Mouse (Mus musculus) neural tube, embryonic 11.5 days (tissue): ENCODE data around the gene Dapk2. TPM values are rescaled to one million over a fixed set of nuclear protein-coding genes. Genes with fewer than 3 reads are reported as not detected.

Source experiments
- ATAC-seq: fragments of 200-750 bp; cut with Nextera tagmentation; 2 replicates; pipeline ENCODE4 v1.8.0; 2017; ENCODE audit warnings: moderate number of reproducible peaks, mild to moderate bottlenecking, moderate TSS enrichment, moderate library complexity; ENCODE audit not compliant: insufficient read depth, low FRiP score, low TSS enrichment
- DNase-seq: peaks from one replicate; pipeline ENCODE4 v3.0.0-alpha.2; 2015; ENCODE audit warnings: low spot score
- H3K27ac ChIP-seq: fragments of 300-500 bp; sonication (generic); 2 replicates; pipeline ENCODE4 v1.5.1; 2014; ENCODE audit warnings: low read depth, mild to moderate bottlenecking, low read length
- H3K27me3 ChIP-seq: fragments of 300-500 bp; sonication (generic); 2 replicates; pipeline ENCODE4 v1.6.1; 2014; ENCODE audit warnings: mild to moderate bottlenecking, low read length, mixed read lengths; ENCODE audit not compliant: control insufficient read depth, insufficient read depth
- H3K36me3 ChIP-seq: fragments of 300-500 bp; sonication (generic); 2 replicates; pipeline ENCODE4 v1.6.1; 2014; ENCODE audit warnings: mild to moderate bottlenecking, low read length, moderate library complexity, mixed read lengths; ENCODE audit not compliant: control insufficient read depth, insufficient read depth
- H3K4me1 ChIP-seq: fragments of 300-500 bp; sonication (generic); 2 replicates; pipeline ENCODE4 v1.6.1; 2014; ENCODE audit warnings: low read length, mixed read lengths; ENCODE audit not compliant: control insufficient read depth, insufficient read depth
- H3K4me2 ChIP-seq: fragments of 300-500 bp; sonication (generic); 2 replicates; pipeline ENCODE4 v1.6.1; 2014; ENCODE audit warnings: low read depth, mild to moderate bottlenecking, moderate library complexity
- H3K4me3 ChIP-seq: fragments of 300-500 bp; sonication (generic); 2 replicates; pipeline ENCODE4 v1.5.1; 2014; ENCODE audit warnings: low read depth, low read length
- H3K9ac ChIP-seq: fragments of 300-500 bp; sonication (generic); 2 replicates; pipeline ENCODE4 v1.6.1; 2014; ENCODE audit warnings: mild to moderate bottlenecking, low read length
- H3K9me3 ChIP-seq: fragments of 300-500 bp; sonication (generic); 2 replicates; pipeline ENCODE4 v1.6.1; 2016; ENCODE audit warnings: low read length; ENCODE audit not compliant: control insufficient read depth
- WGBS: fragments of 180-500 bp; shearing (Covaris S2); extraction: QIAGEN DNeasy Blood & Tissue Kit; methylation state at CpG from one replicate; pipeline ENCODE4 v1.1.7; 2014; 5-methylcytosine and 5-hydroxymethylcytosine counted together
- polyA plus RNA-seq: library from polyadenylated mRNA; unstranded; fragments of >200 nt; fragmentation: Nextera tagmentation; extraction: Ambion mirVana; gene quantifications from 2 replicates; pipeline ENCODE4 v1.2.1, GENCODE M21; 2014

Gene Dapk2
- polyA plus RNA-seq, 1 experiment from 2014 or later = 3.1 TPM

GRCm38 (mm10) chr9:66239691-66240090 is 81.7 kb downstream of the Dapk2 start:
- 69% methylated on average over 3 of the region's 3 CpGs for WGBS
- no peak overlapping the region for H3K4me3 ChIP-seq

GRCm38 (mm10) chr9:66240493-66240892 is 82.5 kb downstream of the Dapk2 start:
- Histone ChIP-seq H3K27me3 (no peaks in the 10 kb centered on the region), H3K9ac (no peak overlapping the region), H3K9me3 (no peaks in the 10 kb centered on the region), H3K4me1 (no peaks in the 10 kb centered on the region), H3K36me3 (no peaks in the 10 kb centered on the region), H3K4me2 (no peak overlapping the region), H3K27ac (no peak overlapping the region), H3K4me3 (no peak overlapping the region)
- 63% methylated on average over 4 of the region's 4 CpGs for WGBS
- no peak for ATAC-seq
- DNase-seq = no peak

More at GRCm38 (mm10) chr9:66239691-66240090, 81.7 kb downstream of the Dapk2 start:
- H3K9me3 ChIP-seq = no peaks in the 10 kb centered on the region
- no peaks in the 10 kb centered on the region for H3K27me3 ChIP-seq
- no peaks in the 10 kb centered on the region for H3K36me3 ChIP-seq
- no peak overlapping the region for H3K9ac ChIP-seq
- DNase-seq (no peak), ATAC-seq (no peak)
- H3K4me1 ChIP-seq = no peaks in the 10 kb centered on the region
- H3K27ac ChIP-seq = no peak overlapping the region
- no peak overlapping the region for H3K4me2 ChIP-seq

- H3K4me2 ChIP-seq = no peak overlapping the region
- no peak overlapping the region for H3K27ac ChIP-seq
- H3K9ac ChIP-seq = no peak overlapping the region
- DNase-seq = peak; percentile 37
- H3K36me3 ChIP-seq = no peaks in the 10 kb centered on the region
- no peaks in the 10 kb centered on the region for H3K27me3 ChIP-seq
- 62% methylated on average over 3 of the region's 3 CpGs for WGBS
- H3K9me3 ChIP-seq = no peaks in the 10 kb centered on the region
- no peaks in the 10 kb centered on the region for H3K4me1 ChIP-seq
- no peak for ATAC-seq
- H3K4me3 ChIP-seq = no peak overlapping the region
Measured at GRCm38 (mm10) chr9:66240991-66241390, 83.0 kb downstream of the Dapk2 start.

- Histone ChIP-seq H3K4me1 (no peaks in the 10 kb centered on the region), H3K27me3 (no peaks in the 10 kb centered on the region), H3K4me2 (no peak overlapping the region), H3K27ac (no peak overlapping the region), H3K36me3 (no peaks in the 10 kb centered on the region), H3K4me3 (no peak overlapping the region), H3K9me3 (no peaks in the 10 kb centered on the region), H3K9ac (no peak overlapping the region)
- ATAC-seq (no peak), DNase-seq (no peak)
- 89% methylated on average over 4 of the region's 4 CpGs for WGBS
Measured at GRCm38 (mm10) chr9:66241722-66242121, 83.7 kb downstream of the Dapk2 start.

- no peaks in the 10 kb centered on the region for H3K9me3 ChIP-seq
- no peaks in the 10 kb centered on the region for H3K36me3 ChIP-seq
- H3K4me1 ChIP-seq = no peaks in the 10 kb centered on the region
- DNase-seq = no peak
- no peak overlapping the region for H3K9ac ChIP-seq
- WGBS = 73% methylated on average over 4 of the region's 4 CpGs
- no peak overlapping the region for H3K4me3 ChIP-seq
- H3K27ac ChIP-seq = no peak overlapping the region
- no peak for ATAC-seq
- H3K4me2 ChIP-seq = no peak overlapping the region
- no peaks in the 10 kb centered on the region for H3K27me3 ChIP-seq
Measured at GRCm38 (mm10) chr9:66243240-66243639, 85.2 kb downstream of the Dapk2 start.

- Histone ChIP-seq H3K36me3 (no peaks in the 10 kb centered on the region), H3K4me3 (no peak overlapping the region), H3K4me1 (no peaks in the 10 kb centered on the region), H3K27ac (no peak overlapping the region), H3K9ac (no peak overlapping the region), H3K9me3 (no peaks in the 10 kb centered on the region), H3K4me2 (no peak overlapping the region), H3K27me3 (no peaks in the 10 kb centered on the region)
- DNase-seq = no peak
- WGBS = 88% methylated on average over 5 of the region's 5 CpGs
- no peak for ATAC-seq
Measured at GRCm38 (mm10) chr9:66244079-66244478, 86.1 kb downstream of the Dapk2 start.

GRCm38 (mm10) chr9:66245707-66246106 is 87.7 kb downstream of the Dapk2 start:
- WGBS = 60% methylated on average over 4 of the region's 4 CpGs
- Histone ChIP-seq H3K4me2 (no peak overlapping the region), H3K27ac (no peak overlapping the region), H3K36me3 (no peaks in the 10 kb centered on the region), H3K4me3 (no peak overlapping the region), H3K27me3 (no peaks in the 10 kb centered on the region), H3K9ac (no peak overlapping the region), H3K9me3 (no peaks in the 10 kb centered on the region), H3K4me1 (no peaks in the 10 kb centered on the region)
- DNase-seq (no peak), ATAC-seq (no peak)

GRCm38 (mm10) chr9:66249281-66249680 is 91.3 kb downstream of the Dapk2 start:
- DNase-seq = no peak
- no peak overlapping the region for H3K27ac ChIP-seq
- ATAC-seq = no peak
- no peaks in the 10 kb centered on the region for H3K9me3 ChIP-seq
- no peak overlapping the region for H3K4me3 ChIP-seq
- no peak overlapping the region for H3K9ac ChIP-seq
- H3K36me3 ChIP-seq = no peaks in the 10 kb centered on the region
- 95% methylated on average over 6 of the region's 6 CpGs for WGBS
- no peak overlapping the region for H3K4me2 ChIP-seq
- no peaks in the 10 kb centered on the region for H3K4me1 ChIP-seq
- H3K27me3 ChIP-seq = no peaks in the 10 kb centered on the region

GRCm38 (mm10) chr9:66251159-66251691 is 93.2 kb downstream of the Dapk2 start:
- Histone ChIP-seq H3K27me3 (no peaks in the 10 kb centered on the region), H3K36me3 (no peaks in the 10 kb centered on the region), H3K4me3 (no peak overlapping the region), H3K4me1 (no peaks in the 10 kb centered on the region), H3K9ac (no peak overlapping the region), H3K9me3 (no peaks in the 10 kb centered on the region), H3K4me2 (no peak overlapping the region), H3K27ac (no peak overlapping the region)
- ATAC-seq = no peak
- 53% methylated on average over 6 of the region's 6 CpGs for WGBS
- DNase-seq = no peak
